Mouse (Mus musculus) cerebellum, adult 9-10 months (tissue): ENCODE results near the gene Tmem201.
"Not testable (repeated sequence)": the region's sequence is repeated elsewhere in the genome, so short reads cannot be mapped to it uniquely, and the experiment has no call there.

Experiments used
- DNase-seq: peaks from one replicate; pipeline ENCODE4 v3.0.0; 2022

Tmem201 gene

GRCm38 (mm10) chr4:149737383-149738324 lies at the start of gene Tmem201:
Gene Tmem201, minus strand, starts transcription at chr4:149738044.
- peak; percentile 97 for DNase-seq

- DNase-seq = no peak
Measured at GRCm38 (mm10) chr4:149784901-149785300, 47.1 kb upstream of the Tmem201 start.

- no peak for DNase-seq
Measured at GRCm38 (mm10) chr4:149784371-149784770, 46.5 kb upstream of the Tmem201 start.

- DNase-seq = no peak
Measured at GRCm38 (mm10) chr4:149782975-149783374, 45.1 kb upstream of the Tmem201 start.

GRCm38 (mm10) chr4:149780565-149781356 lies 42.9 kb upstream of the Tmem201 start:
- DNase-seq = no peak

GRCm38 (mm10) chr4:149779966-149780365 lies 42.1 kb upstream of the Tmem201 start:
- DNase-seq = no peak

- DNase-seq = no peak
Measured at GRCm38 (mm10) chr4:149777126-149777525, 39.3 kb upstream of the Tmem201 start.

- no peak for DNase-seq
Measured at GRCm38 (mm10) chr4:149775760-149776362, 38.0 kb upstream of the Tmem201 start.

GRCm38 (mm10) chr4:149775330-149775729 lies 37.5 kb upstream of the Tmem201 start:
- peak; percentile 57 for DNase-seq

- peak; percentile 97 for DNase-seq
Measured at GRCm38 (mm10) chr4:149774094-149774470, 36.2 kb upstream of the Tmem201 start, which contains the start of gene Slc25a33. Gene Slc25a33, minus strand, starts transcription at chr4:149774277.

- peak; percentile 54 for DNase-seq
Measured at GRCm38 (mm10) chr4:149773408-149774093, 35.7 kb upstream of the Tmem201 start.

- peak; percentile 62 for DNase-seq
Measured at GRCm38 (mm10) chr4:149772394-149772793, 34.5 kb upstream of the Tmem201 start.

GRCm38 (mm10) chr4:149765201-149765600 lies 27.4 kb upstream of the Tmem201 start:
- no peak for DNase-seq

- no peak for DNase-seq
Measured at GRCm38 (mm10) chr4:149763335-149763734, 25.5 kb upstream of the Tmem201 start.

- DNase-seq = no peak
Measured at GRCm38 (mm10) chr4:149759517-149759916, 21.7 kb upstream of the Tmem201 start.

- no peak for DNase-seq
Measured at GRCm38 (mm10) chr4:149758423-149758822, 20.6 kb upstream of the Tmem201 start.

GRCm38 (mm10) chr4:149756546-149756945 lies 18.7 kb upstream of the Tmem201 start:
- not testable (repeated sequence) for DNase-seq

- no peak for DNase-seq
Measured at GRCm38 (mm10) chr4:149752836-149753235, 15.0 kb upstream of the Tmem201 start.

GRCm38 (mm10) chr4:149752124-149752799 lies 14.4 kb upstream of the Tmem201 start:
- peak; percentile 67 for DNase-seq

GRCm38 (mm10) chr4:149750671-149751070 lies 12.8 kb upstream of the Tmem201 start:
- DNase-seq = no peak

GRCm38 (mm10) chr4:149749663-149750015 lies 11.8 kb upstream of the Tmem201 start:
- DNase-seq = not testable (repeated sequence)
